Mouse (Mus musculus) E14TG2a.4 (cell line): Measurements from ENCODE around the gene Psmc3ip.

Experiments used
- CTCF ChIP-seq: conservative IDR thresholded peaks from 2 replicates; pipeline ENCODE4 v1.5.1; 2014; ENCODE audit warnings: low read length
- POU5F1 ChIP-seq: IDR thresholded peaks from 2 replicates; pipeline ENCODE4 v1.6.1; 2014; ENCODE audit warnings: low read length, borderline replicate concordance

DNA sequence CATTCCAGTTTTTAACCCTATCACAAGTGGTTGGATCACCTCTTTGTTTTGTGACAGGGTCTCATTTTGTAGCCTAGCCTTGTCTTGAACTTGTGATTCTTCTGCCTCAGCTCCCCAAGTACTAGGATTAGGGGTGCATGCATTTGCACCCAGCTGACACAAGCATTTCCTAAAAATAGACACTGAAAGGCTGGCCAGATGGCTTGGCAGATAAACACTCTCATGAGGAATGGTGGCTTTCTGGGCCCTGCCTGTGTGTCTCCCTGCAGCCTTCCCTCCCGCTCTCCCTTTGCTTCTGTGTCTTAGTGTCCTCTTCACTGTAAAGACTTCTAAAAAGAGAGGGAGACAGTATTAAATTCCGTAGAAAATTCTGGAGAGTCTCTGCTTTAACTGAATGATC lies 36.0 kb upstream of the Psmc3ip start:
- TF ChIP-seq CTCF (no peak), POU5F1 (no peak)
